Mouse (Mus musculus): ENCODE measurements at regions not wholly inside any gene's neighbourhood (a gene's known extent, or its start where the extent isn't known, plus 50 kb on each side); places are given as distances from the start of the nearest gene placed in this dataset.
"Not testable (repeated sequence)": the region's sequence is repeated elsewhere in the genome, so short reads cannot be mapped to it uniquely, and the experiment has no call there.

DNA sequence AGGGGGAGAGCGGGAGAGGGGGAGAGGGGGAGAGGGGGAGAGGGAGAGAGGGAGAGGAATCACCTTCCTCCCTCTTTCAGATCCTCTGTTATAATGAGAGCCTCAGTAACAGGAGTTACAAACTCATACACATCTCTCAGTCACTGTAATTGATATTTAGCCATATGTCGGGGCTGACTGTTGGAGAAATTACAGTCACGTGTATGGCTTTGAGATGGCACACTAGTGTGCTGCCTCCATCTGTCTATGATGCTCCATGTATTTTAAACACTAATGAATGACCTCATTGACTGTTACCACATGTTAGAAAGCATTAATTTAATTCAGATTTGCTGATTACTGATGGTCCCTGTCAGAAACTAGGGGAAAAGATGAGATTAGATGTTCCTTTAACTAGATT is 102.1 kb upstream of the Wdfy3 start:
- no peak overlapping the region for H3K27ac ChIP-seq (replicated peaks; ENCODE audit: insufficient read depth, low read depth, low read length)
- H3K9ac ChIP-seq (ENCODE audit: low read depth, low read length) = no peak overlapping the region
- no peaks in the 10 kb centered on the region for H3K36me3 ChIP-seq (ENCODE audit: control insufficient read depth, insufficient read depth, low read length)
- TF ChIP-seq CTCF (IDR thresholded peaks at IDR 0.05; ENCODE audit: low read depth, low read length) = no peak
- TF ChIP-seq POLR2A (IDR thresholded peaks at IDR 0.05; ENCODE audit: extremely low read depth, insufficient read depth, low read length) = no peak
- H3K27me3 ChIP-seq (ENCODE audit: control insufficient read depth, insufficient read depth, low read length) = no peaks in the 10 kb centered on the region
- no peaks in the 10 kb centered on the region for H3K4me1 ChIP-seq (ENCODE audit: control insufficient read depth, insufficient read depth, low read length)
- H3K79me2 ChIP-seq (ENCODE audit: control insufficient read depth, insufficient read depth, low read length) = no peaks in the 10 kb centered on the region
- no peak overlapping the region for H3K4me3 ChIP-seq (ENCODE audit: insufficient read depth, low read depth, low read length)
- WGBS = 84% methylated on average over 2 of the region's 3 CpGs
- no peak for DNase-seq (ENCODE audit: extremely low read depth, low read depth, low spot score)

DNA sequence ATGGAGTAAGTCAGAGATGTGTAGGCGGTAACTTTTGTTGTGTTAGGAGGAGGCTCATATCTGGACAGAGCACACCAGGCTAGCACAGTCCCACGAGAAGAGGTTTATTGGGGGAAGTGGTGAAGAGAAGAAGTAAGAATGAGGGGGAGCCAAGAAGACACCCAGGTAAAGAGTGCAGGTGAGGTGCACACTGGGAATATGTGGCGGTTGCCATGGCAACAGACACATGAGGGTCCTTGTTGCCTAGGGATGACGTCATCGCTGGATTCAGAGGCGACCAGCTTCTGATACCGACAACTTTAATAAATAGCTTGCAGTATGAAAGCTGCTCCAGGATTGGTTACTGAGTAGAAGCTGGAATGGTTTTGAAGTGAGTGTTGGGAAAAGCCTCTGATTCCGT is 110.5 kb upstream of the Wdfy3 start:
- Histone ChIP-seq H3K4me3 (ENCODE audit: insufficient read depth, low read depth, low read length) (no peak overlapping the region), H3K79me2 (ENCODE audit: control insufficient read depth, insufficient read depth, low read length) (no peaks in the 10 kb centered on the region), H3K9ac (ENCODE audit: low read depth, low read length) (no peak overlapping the region), H3K4me1 (ENCODE audit: control insufficient read depth, insufficient read depth, low read length) (no peaks in the 10 kb centered on the region), H3K27me3 (ENCODE audit: control insufficient read depth, insufficient read depth, low read length) (no peaks in the 10 kb centered on the region), H3K36me3 (ENCODE audit: control insufficient read depth, insufficient read depth, low read length) (no peaks in the 10 kb centered on the region), H3K27ac (replicated peaks; ENCODE audit: insufficient read depth, low read depth, low read length) (no peak overlapping the region)
- WGBS = 80% methylated on average over 8 of the region's 8 CpGs
- no peak for TF ChIP-seq POLR2A (IDR thresholded peaks at IDR 0.05; ENCODE audit: extremely low read depth, insufficient read depth, low read length)
- no peak for TF ChIP-seq CTCF (IDR thresholded peaks at IDR 0.05; ENCODE audit: low read depth, low read length)
- DNase-seq (ENCODE audit: extremely low read depth, low read depth, low spot score) = no peak

DNA sequence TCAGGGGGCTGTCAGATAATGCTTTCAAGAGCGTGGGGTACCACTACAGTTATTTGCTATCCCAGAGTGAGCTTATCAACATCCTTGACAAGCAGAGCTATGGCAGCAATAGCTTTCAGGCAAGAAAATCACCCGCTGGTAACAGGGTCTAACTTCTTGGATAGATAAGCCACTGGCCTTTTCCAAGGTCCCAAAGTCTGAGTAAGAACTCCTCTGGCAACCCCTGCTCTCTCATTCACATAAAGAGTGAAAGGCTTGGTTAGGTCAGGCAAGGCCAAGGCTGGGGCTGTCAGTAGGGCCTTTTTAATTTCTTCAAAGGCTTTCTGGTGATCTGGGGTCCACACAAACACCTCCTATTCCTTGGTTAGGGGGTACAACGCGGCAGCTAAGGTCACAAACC is 119.2 kb upstream of the Wdfy3 start:
- H3K4me1 ChIP-seq (ENCODE audit: control insufficient read depth, insufficient read depth, low read length); DNase-seq (ENCODE audit: extremely low read depth, low read depth, low spot score); H3K9ac ChIP-seq (ENCODE audit: low read depth, low read length); H3K4me3 ChIP-seq (ENCODE audit: insufficient read depth, low read depth, low read length); H3K27ac ChIP-seq (replicated peaks; ENCODE audit: insufficient read depth, low read depth, low read length); H3K79me2 ChIP-seq (ENCODE audit: control insufficient read depth, insufficient read depth, low read length); H3K36me3 ChIP-seq (ENCODE audit: control insufficient read depth, insufficient read depth, low read length); H3K27me3 ChIP-seq (ENCODE audit: control insufficient read depth, insufficient read depth, low read length): not testable (repeated sequence)
- 59% methylated on average over 4 of the region's 4 CpGs for WGBS

GRCm38 (mm10) chr5:102206456-102206855 is 136.7 kb upstream of the Wdfy3 start:
- Histone ChIP-seq H3K4me3 (ENCODE audit: insufficient read depth, low read depth, low read length) (no peak overlapping the region), H3K4me1 (ENCODE audit: control insufficient read depth, insufficient read depth, low read length) (no peaks in the 10 kb centered on the region), H3K9ac (ENCODE audit: low read depth, low read length) (no peak overlapping the region), H3K27ac (replicated peaks; ENCODE audit: insufficient read depth, low read depth, low read length) (no peak overlapping the region), H3K27me3 (ENCODE audit: control insufficient read depth, insufficient read depth, low read length) (no peaks in the 10 kb centered on the region), H3K79me2 (ENCODE audit: control insufficient read depth, insufficient read depth, low read length) (no peaks in the 10 kb centered on the region), H3K36me3 (ENCODE audit: control insufficient read depth, insufficient read depth, low read length) (no peaks in the 10 kb centered on the region)
- WGBS = 54% methylated on average over 4 of the region's 4 CpGs
- no peak for DNase-seq (ENCODE audit: extremely low read depth, low read depth, low spot score)
- no peak for TF ChIP-seq CTCF (IDR thresholded peaks at IDR 0.05; ENCODE audit: low read depth, low read length)

- no peaks in the 10 kb centered on the region for H3K27me3 ChIP-seq (ENCODE audit: control insufficient read depth, insufficient read depth, low read length)
- H3K79me2 ChIP-seq (ENCODE audit: control insufficient read depth, insufficient read depth, low read length) = no peaks in the 10 kb centered on the region
- no peak overlapping the region for H3K27ac ChIP-seq (replicated peaks; ENCODE audit: insufficient read depth, low read depth, low read length)
- DNase-seq (ENCODE audit: extremely low read depth, low read depth, low spot score) = peak; percentile 76
- no peak overlapping the region for H3K4me3 ChIP-seq (ENCODE audit: insufficient read depth, low read depth, low read length)
- WGBS = 4% methylated on average over 16 of the region's 16 CpGs
- no peaks in the 10 kb centered on the region for H3K36me3 ChIP-seq (ENCODE audit: control insufficient read depth, insufficient read depth, low read length)
- H3K9ac ChIP-seq (ENCODE audit: low read depth, low read length) = no peak overlapping the region
- H3K4me1 ChIP-seq (ENCODE audit: control insufficient read depth, insufficient read depth, low read length) = no peaks in the 10 kb centered on the region
- TF ChIP-seq POLR2A (IDR thresholded peaks at IDR 0.05; ENCODE audit: extremely low read depth, insufficient read depth, low read length) = no peak
- TF ChIP-seq CTCF (IDR thresholded peaks at IDR 0.05; ENCODE audit: low read depth, low read length) = peak; percentile 64
These were observed 137.2 kb upstream of the Wdfy3 start for GRCm38 (mm10) chr5:102206953-102207352.

DNA sequence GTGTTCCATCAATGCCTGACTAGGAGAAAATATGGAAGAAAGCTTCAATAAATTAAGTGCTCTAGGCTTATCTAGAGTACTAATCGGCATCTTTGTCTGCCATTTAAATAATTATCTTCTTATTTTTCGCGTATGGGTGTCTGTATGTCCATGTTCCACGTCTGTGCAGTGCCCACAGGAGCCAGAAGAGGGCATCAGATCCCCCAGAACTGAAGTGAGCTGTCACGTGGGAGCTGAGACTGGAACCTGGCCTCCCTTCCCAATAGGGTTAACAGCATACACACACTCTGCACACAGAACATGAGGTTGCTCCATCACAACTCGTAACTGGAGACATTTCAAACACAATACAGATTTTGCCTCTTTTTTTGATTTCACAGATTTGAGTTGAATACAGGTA is 143.4 kb upstream of the Wdfy3 start:
- Histone ChIP-seq H3K36me3 (ENCODE audit: control insufficient read depth, insufficient read depth, low read length) (no peaks in the 10 kb centered on the region), H3K9ac (ENCODE audit: low read depth, low read length) (no peak overlapping the region), H3K4me3 (ENCODE audit: insufficient read depth, low read depth, low read length) (no peak overlapping the region), H3K27me3 (ENCODE audit: control insufficient read depth, insufficient read depth, low read length) (no peaks in the 10 kb centered on the region), H3K79me2 (ENCODE audit: control insufficient read depth, insufficient read depth, low read length) (no peaks in the 10 kb centered on the region), H3K27ac (replicated peaks; ENCODE audit: insufficient read depth, low read depth, low read length) (no peak overlapping the region), H3K4me1 (ENCODE audit: control insufficient read depth, insufficient read depth, low read length) (no peaks in the 10 kb centered on the region)
- TF ChIP-seq CTCF (IDR thresholded peaks at IDR 0.05; ENCODE audit: low read depth, low read length) (peak; percentile 66), POLR2A (IDR thresholded peaks at IDR 0.05; ENCODE audit: extremely low read depth, insufficient read depth, low read length) (no peak)
- DNase-seq (ENCODE audit: extremely low read depth, low read depth, low spot score) = peak; percentile 14
- WGBS = 65% methylated on average over 6 of the region's 6 CpGs
